Mouse (Mus musculus) embryonic facial prominence, embryonic 15.5 days (tissue): ENCODE data around the gene Tppp2. TPM values are rescaled to one million over a fixed set of nuclear protein-coding genes. Genes with fewer than 3 reads are reported as not detected.

Experiments used
- ATAC-seq: fragments of 200-750 bp; cut with Nextera tagmentation; 2 replicates; pipeline ENCODE4 v1.8.0; 2017; ENCODE audit warnings: low read depth, moderate TSS enrichment; ENCODE audit not compliant: insufficient number of reproducible peaks, low FRiP score, low TSS enrichment
- H3K27ac ChIP-seq: fragments of 300-500 bp; sonication (generic); replicated peaks from 2 replicates; pipeline ENCODE4 v1.5.1; 2015; ENCODE audit warnings: mild to moderate bottlenecking, inconsistent platforms
- H3K27me3 ChIP-seq: fragments of 300-500 bp; sonication (generic); 2 replicates; pipeline ENCODE4 v1.6.1; 2015; ENCODE audit warnings: inconsistent platforms
- H3K36me3 ChIP-seq: fragments of 300-500 bp; sonication (generic); 2 replicates; pipeline ENCODE4 v1.6.1; 2015; ENCODE audit warnings: mild to moderate bottlenecking, inconsistent platforms
- H3K4me1 ChIP-seq: fragments of 300-500 bp; sonication (generic); 2 replicates; pipeline ENCODE4 v1.6.1; 2015; ENCODE audit warnings: inconsistent platforms
- H3K4me2 ChIP-seq: fragments of 300-500 bp; sonication (generic); replicated peaks from 2 replicates; pipeline ENCODE4 v1.6.1; 2015; ENCODE audit warnings: mild to moderate bottlenecking, inconsistent platforms
- H3K4me3 ChIP-seq: fragments of 300-500 bp; sonication (generic); replicated peaks from 2 replicates; pipeline ENCODE4 v1.5.1; 2015; ENCODE audit warnings: mild to moderate bottlenecking, inconsistent platforms
- H3K9ac ChIP-seq: fragments of 300-500 bp; sonication (generic); 2 replicates; pipeline ENCODE4 v1.6.1; 2015; ENCODE audit warnings: inconsistent platforms
- H3K9me3 ChIP-seq: fragments of 300-500 bp; sonication (generic); replicated peaks from 2 replicates; pipeline ENCODE4 v1.6.1; 2016; ENCODE audit warnings: inconsistent platforms
- WGBS: fragments of 180-500 bp; shearing (Covaris S2); methylation state at CpG from one replicate; pipeline ENCODE4 v1.1.7; 2015; 5-methylcytosine and 5-hydroxymethylcytosine counted together
- polyA plus RNA-seq: library from polyadenylated mRNA; unstranded; fragments of >200 nt; fragmentation: Nextera tagmentation; extraction: Ambion mirVana; gene quantifications from 2 replicates; pipeline ENCODE4 v1.2.1, GENCODE M21; 2015

The Tppp2 gene
- polyA plus RNA-seq, result not detected in 2 replicates

DNA sequence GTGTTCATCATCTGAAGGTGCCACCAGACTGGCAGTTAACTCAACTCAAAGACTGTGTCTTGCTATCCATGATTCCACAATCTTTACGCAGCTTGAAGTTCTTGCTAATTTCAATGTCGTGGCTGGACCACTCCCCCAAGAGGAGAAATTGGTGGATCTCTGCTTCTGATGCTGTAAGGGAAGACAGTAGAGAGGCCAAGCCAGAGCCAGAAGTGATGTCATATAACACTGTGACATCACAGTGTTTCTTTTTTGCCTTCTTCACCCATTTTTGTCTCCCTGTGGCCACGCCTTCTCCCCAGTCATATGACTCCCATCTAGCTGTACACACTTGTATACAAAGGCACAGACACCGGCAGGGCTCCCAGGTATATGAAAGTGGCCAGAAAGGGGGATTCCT, at the start of gene Tppp2:
Gene Tppp2, plus strand, starts transcription at position 301 of the 400 bp plus-strand sequence.
- WGBS, result 84% methylated on average over 4 of the region's 4 CpGs
- no peak within 1 kb of the TSS for H3K4me2 ChIP-seq
- H3K9ac ChIP-seq, result no peak within 1 kb of the TSS
- ATAC-seq, result no peak
- H3K27me3 ChIP-seq, result no peaks in the 10 kb centered on the region
- H3K4me3 ChIP-seq, result no peak within 1 kb of the TSS
- no peaks in the 10 kb centered on the region for H3K36me3 ChIP-seq
- peaks cover 32% of the 10 kb centered on the region for H3K4me1 ChIP-seq
- H3K9me3 ChIP-seq, result no peaks in the 10 kb centered on the region
- no peak within 1 kb of the TSS for H3K27ac ChIP-seq

GRCm38 (mm10) chr14:51870756-51871155, 47.5 kb upstream of the Tppp2 start:
- no peaks in the 10 kb centered on the region for H3K4me1 ChIP-seq
- 65% methylated on average over 2 of the region's 2 CpGs for WGBS
- H3K4me2 ChIP-seq, result no peak overlapping the region
- no peaks in the 10 kb centered on the region for H3K9me3 ChIP-seq
- H3K27me3 ChIP-seq, result peaks cover 3% of the 10 kb centered on the region; the same call in 1 of the 2 replicates
- no peaks in the 10 kb centered on the region for H3K36me3 ChIP-seq
- no peak overlapping the region for H3K27ac ChIP-seq
- no peak overlapping the region for H3K4me3 ChIP-seq
- H3K9ac ChIP-seq, result no peak overlapping the region
- ATAC-seq, result no peak

- H3K4me3 ChIP-seq, result no peak overlapping the region
- peaks cover 3% of the 10 kb centered on the region; the same call in 1 of the 2 replicates for H3K27me3 ChIP-seq
- H3K9me3 ChIP-seq, result no peaks in the 10 kb centered on the region
- WGBS, result 67% methylated on average over 9 of the region's 9 CpGs
- no peak for ATAC-seq
- H3K9ac ChIP-seq, result no peak overlapping the region
- H3K4me1 ChIP-seq, result no peaks in the 10 kb centered on the region
- H3K4me2 ChIP-seq, result no peak overlapping the region
- H3K36me3 ChIP-seq, result no peaks in the 10 kb centered on the region
- no peak overlapping the region for H3K27ac ChIP-seq
These were observed 46.5 kb upstream of the Tppp2 start for GRCm38 (mm10) chr14:51871741-51872140.

GRCm38 (mm10) chr14:51877517-51877916, 40.7 kb upstream of the Tppp2 start:
- Histone ChIP-seq H3K4me1 (no peaks in the 10 kb centered on the region), H3K9me3 (no peaks in the 10 kb centered on the region), H3K36me3 (no peaks in the 10 kb centered on the region), H3K4me2 (no peak overlapping the region), H3K4me3 (no peak overlapping the region), H3K27ac (no peak overlapping the region), H3K9ac (no peak overlapping the region), H3K27me3 (peaks cover 3% of the 10 kb centered on the region; the same call in 1 of the 2 replicates)
- ATAC-seq, result no peak
- 74% methylated on average over 3 of the region's 3 CpGs for WGBS

DNA sequence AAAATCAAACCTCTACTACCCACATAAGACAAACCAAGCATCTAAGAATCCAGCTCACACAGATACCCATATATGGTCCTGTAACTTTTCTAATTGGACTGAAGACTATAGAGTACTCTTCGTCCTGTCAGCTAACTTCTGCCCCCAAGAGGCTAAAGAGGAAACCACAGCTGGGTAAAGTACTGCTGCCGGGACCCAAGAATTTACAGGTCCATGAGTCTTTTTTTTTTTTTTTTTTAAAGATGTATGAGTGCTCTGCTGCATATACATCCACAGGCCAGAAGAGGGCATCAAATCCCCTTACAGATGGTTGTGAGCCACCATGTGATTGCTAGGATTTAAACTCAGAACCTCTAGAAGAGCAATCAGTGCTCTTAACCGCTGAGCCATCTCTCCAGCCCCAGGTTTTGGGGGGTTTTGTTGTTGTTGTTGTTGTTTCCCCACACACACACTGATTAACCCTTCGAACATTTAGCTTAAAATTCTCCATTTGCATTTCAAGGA, 34.6 kb upstream of the Tppp2 start:
- ATAC-seq, result 0 out of 2 replicates have a peak, but pooled peaks have one; percentile 7
- Histone ChIP-seq H3K27me3 (no peaks in the 10 kb centered on the region), H3K4me3 (peak overlapping the region; percentile 79), H3K9me3 (no peaks in the 10 kb centered on the region), H3K4me2 (peak overlapping the region; percentile 85), H3K36me3 (peaks cover 19% of the 10 kb centered on the region), H3K9ac (no peak overlapping the region), H3K4me1 (peaks cover 13% of the 10 kb centered on the region), H3K27ac (peak overlapping the region; percentile 84)
- under 1% methylated on average over 4 of the region's 4 CpGs for WGBS

DNA sequence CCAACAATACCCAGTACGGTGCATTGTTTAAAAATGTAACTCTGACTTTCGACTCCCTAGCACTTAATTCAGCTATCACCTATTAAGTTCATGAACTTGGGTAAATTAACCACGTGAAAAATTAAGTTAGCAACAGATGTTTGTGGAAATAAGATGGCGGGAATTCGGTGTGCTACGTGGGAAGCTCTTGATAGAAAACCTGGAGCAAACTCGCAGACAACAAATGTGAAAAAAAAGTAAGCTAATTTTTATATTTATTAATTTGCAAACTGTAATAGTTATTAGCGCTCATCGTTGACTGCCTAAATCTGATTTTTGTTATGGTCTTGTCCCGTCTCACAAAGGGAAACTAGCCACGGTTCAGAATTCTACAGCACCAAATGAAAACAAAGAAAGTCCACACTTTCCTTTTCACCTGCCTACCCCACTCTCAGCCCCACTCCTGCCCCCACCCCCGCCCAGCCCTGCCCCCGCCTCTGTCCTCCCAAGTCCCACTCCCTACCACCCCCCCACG, 34.1 kb upstream of the Tppp2 start:
- H3K4me2 ChIP-seq, result peak overlapping the region; percentile 85
- peak overlapping the region; percentile 84 for H3K27ac ChIP-seq
- ATAC-seq, result no peak; the same call in 1 of the 2 replicates
- no peaks in the 10 kb centered on the region for H3K27me3 ChIP-seq
- WGBS, result under 1% methylated on average over 14 of the region's 14 CpGs
- no peak overlapping the region for H3K9ac ChIP-seq
- H3K4me1 ChIP-seq, result peaks cover 13% of the 10 kb centered on the region
- H3K9me3 ChIP-seq, result no peaks in the 10 kb centered on the region
- peaks cover 24% of the 10 kb centered on the region for H3K36me3 ChIP-seq
- peak overlapping the region; percentile 79 for H3K4me3 ChIP-seq

DNA sequence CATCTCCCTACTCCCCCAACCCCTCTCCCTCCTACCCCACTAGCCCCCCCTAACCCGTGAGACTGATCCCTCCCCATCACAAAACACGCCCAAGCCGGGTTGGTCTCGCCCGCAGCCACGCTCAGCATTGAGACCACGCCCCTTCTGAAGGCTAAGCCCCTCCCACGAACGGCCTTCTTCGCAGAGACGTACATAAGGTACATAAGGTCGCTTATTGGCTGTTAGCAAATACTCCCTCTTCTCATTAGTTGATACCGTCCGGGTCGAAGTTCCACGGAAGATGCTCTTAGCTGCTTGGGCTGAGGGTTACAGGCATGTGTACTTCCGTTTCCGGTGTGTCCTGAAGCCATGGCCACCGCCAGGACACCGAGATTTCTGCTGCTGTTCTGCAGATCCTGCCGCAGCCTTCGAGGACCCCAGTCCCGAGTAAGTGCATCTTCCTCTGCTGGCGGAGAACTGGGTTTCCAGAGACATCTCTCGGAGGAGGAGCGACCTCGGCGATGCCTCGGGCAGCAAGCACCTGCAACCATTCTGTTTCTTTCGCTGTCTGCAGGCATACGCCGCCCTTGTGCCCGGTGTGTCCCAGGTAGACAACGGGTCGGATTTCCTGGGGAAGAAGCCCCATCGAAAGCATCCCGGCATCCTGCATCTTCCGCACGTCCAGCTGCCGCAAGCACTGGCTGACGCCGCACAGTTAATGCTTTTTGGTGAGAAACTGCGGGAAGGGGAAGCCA, 33.5 kb upstream of the Tppp2 start, which contains the start of gene Mettl17:
Gene Mettl17, plus strand, starts transcription at position 245 of the 734 bp plus-strand sequence.
- peaks cover 31% of the 10 kb centered on the region for H3K36me3 ChIP-seq
- H3K4me1 ChIP-seq, result peaks cover 13% of the 10 kb centered on the region
- peak within 1 kb of the TSS; percentile 59 for H3K9ac ChIP-seq
- H3K9me3 ChIP-seq, result no peaks in the 10 kb centered on the region
- H3K4me3 ChIP-seq, result peak within 1 kb of the TSS; percentile 79
- H3K4me2 ChIP-seq, result peak within 1 kb of the TSS; percentile 85
- H3K27me3 ChIP-seq, result no peaks in the 10 kb centered on the region
- H3K27ac ChIP-seq, result peak within 1 kb of the TSS; percentile 84
- under 1% methylated on average over 43 of the region's 43 CpGs for WGBS
- peak; percentile 96 for ATAC-seq

- 57% methylated on average over 6 of the region's 6 CpGs for WGBS
- H3K4me2 ChIP-seq, result peak overlapping the region; percentile 85; the same call in 1 of the 2 replicates
- no peak for ATAC-seq
- no peaks in the 10 kb centered on the region for H3K27me3 ChIP-seq
- no peak overlapping the region for H3K27ac ChIP-seq
- peak overlapping the region; percentile 2; the same call in 1 of the 2 replicates for H3K9ac ChIP-seq
- peaks cover 42% of the 10 kb centered on the region for H3K36me3 ChIP-seq
- H3K4me1 ChIP-seq, result peaks cover 13% of the 10 kb centered on the region
- peak overlapping the region; percentile 79 for H3K4me3 ChIP-seq
- no peaks in the 10 kb centered on the region for H3K9me3 ChIP-seq
These were observed 32.2 kb upstream of the Tppp2 start for GRCm38 (mm10) chr14:51886051-51886450.

DNA sequence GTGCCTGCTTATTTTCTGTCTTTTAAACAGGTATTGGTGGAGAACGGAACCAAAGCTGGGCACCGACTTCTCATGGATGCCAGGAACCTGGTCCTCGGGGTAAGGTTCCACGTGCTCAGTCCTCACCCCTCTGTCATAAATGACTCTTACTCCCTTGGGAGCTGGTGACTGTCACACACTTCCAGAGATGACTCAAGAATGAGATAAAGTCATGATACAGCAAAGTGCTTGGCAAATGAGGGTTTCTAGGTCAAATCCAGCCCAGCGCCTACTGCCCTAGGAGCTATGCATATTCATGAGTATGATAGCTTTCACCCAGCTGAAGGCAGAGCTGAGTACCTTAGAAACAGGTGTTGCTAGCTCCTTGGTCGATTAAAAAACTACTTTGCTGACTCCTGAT, 28.4 kb upstream of the Tppp2 start:
- WGBS, result 88% methylated on average over 6 of the region's 6 CpGs
- H3K36me3 ChIP-seq, result peaks cover 51% of the 10 kb centered on the region
- no peak for ATAC-seq

GRCm38 (mm10) chr14:51892191-51892939, 25.9 kb upstream of the Tppp2 start, which contains the start of gene Slc39a2:
Gene Slc39a2, plus strand, starts transcription at chr14:51892889.
- 0 out of 2 replicates have a peak within 1 kb of the TSS, but pooled peaks have one; percentile 8 for H3K27ac ChIP-seq
- H3K9me3 ChIP-seq, result no peaks in the 10 kb centered on the region
- no peaks in the 10 kb centered on the region for H3K4me1 ChIP-seq
- no peak within 1 kb of the TSS for H3K4me2 ChIP-seq
- 95% methylated on average over 9 of the region's 9 CpGs for WGBS
- ATAC-seq, result no peak
- no peaks in the 10 kb centered on the region for H3K27me3 ChIP-seq
- no peak within 1 kb of the TSS for H3K9ac ChIP-seq
- no peak within 1 kb of the TSS for H3K4me3 ChIP-seq
- peaks cover 42% of the 10 kb centered on the region for H3K36me3 ChIP-seq

More for the DNA sequence above, 28.4 kb upstream of the Tppp2 start:
- H3K4me3 ChIP-seq, result no peak overlapping the region
- no peak overlapping the region for H3K27ac ChIP-seq
- H3K4me1 ChIP-seq, result peaks cover 13% of the 10 kb centered on the region
- H3K9ac ChIP-seq, result no peak overlapping the region
- no peak overlapping the region for H3K4me2 ChIP-seq
- no peaks in the 10 kb centered on the region for H3K27me3 ChIP-seq
- no peaks in the 10 kb centered on the region for H3K9me3 ChIP-seq
